ENCODE assay signal across 1 mouse cellular context in the genomic region with DNA sequence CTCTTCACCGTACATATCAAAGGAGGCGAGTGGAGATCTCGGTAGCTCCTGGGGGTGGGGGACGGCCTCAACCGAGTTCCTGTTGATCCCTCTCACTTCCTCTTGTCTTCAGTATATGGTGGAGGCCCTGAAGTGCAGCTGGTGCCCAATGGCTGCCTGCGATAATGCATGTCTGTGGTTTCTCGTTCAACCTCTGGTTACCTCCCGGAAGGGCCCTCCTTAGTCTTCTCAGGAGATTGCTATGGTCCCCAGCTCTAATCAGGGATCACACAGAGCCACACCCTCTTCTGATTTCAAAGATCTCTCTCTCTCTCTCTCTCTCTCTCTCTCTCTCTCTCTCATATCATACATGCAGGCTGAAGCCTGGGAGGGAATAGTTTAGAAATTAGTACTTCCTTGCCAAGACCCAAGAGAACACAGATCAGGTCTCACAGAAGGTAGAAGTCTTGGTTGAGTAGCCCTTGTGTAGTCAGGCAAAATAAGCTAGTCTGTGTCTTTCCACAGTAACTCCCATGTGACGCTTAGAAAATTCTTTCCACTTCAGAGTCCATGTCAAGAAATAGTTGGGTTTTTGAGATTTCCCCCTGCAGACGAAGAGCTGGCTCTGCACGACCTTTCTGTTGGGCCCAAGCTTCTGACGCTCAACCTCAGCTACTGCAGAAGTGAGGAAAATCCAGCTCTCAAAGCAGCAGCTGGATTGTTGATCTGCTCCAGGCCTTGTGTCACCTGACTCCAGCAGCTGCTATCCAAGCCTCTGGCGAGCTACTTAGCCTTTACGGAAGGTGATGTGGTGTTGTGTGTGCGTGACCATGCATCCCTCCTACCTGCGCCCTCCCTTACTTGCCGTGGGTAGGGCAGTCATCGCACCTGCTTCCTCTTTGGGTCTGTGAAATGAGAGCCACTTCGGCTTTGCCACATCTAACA.
TF ChIP-seq lines count a peak whose summit lies in the region.

No protein-coding gene starts in this region.

TF ChIP-seq in MEL, 35 proteins besides CTCF, POLR2A, EP300 and RAD21 (continued from another document):
- TF ChIP-seq JUND (IDR thresholded peaks at IDR 0.05; ENCODE audit: low read depth, low read length) (peak; percentile 100), MXI1 (IDR thresholded peaks at IDR 0.05; ENCODE audit: low read depth, low read length) (peak; percentile 57), HCFC1 (IDR thresholded peaks at IDR 0.05; ENCODE audit: low read depth, low read length) (peak; percentile 67), UBTF (IDR thresholded peaks at IDR 0.05; ENCODE audit: borderline replicate concordance, insufficient read depth, low read depth, low read length) (no peak), MYB (IDR thresholded peaks at IDR 0.05; ENCODE audit: low read depth, low read length) (peak; percentile 61), RCOR1 (IDR thresholded peaks at IDR 0.05; ENCODE audit: low read depth, low read length) (peak; percentile 99), TBP (IDR thresholded peaks at IDR 0.05; ENCODE audit: low read depth, low read length) (peak; percentile 38; the same call in 1 of the 2 replicates), E2F4 (IDR thresholded peaks at IDR 0.05; ENCODE audit: borderline replicate concordance, low read depth, low read length) (no peak), GATA1 (IDR thresholded peaks at IDR 0.05; ENCODE audit: low read depth, low read length) (peak; percentile 96), KAT2A (conservative IDR thresholded peaks at IDR 0.05; ENCODE audit: low read depth, low read length) (no peak), BHLHE40 (IDR thresholded peaks at IDR 0.05; ENCODE audit: borderline replicate concordance, low read depth, low read length) (0 out of 2 replicates have a peak, but pooled peaks have one; percentile 45), MYC (IDR thresholded peaks at IDR 0.05; ENCODE audit: low read depth, low read length) (peak; percentile 56; the same call in 1 of the 2 replicates), USF1 (IDR thresholded peaks at IDR 0.05; ENCODE audit: low read depth, low read length) (peak; percentile 48; the same call in 1 of the 2 replicates), CHD2 (IDR thresholded peaks at IDR 0.05; ENCODE audit: low read length) (peak; percentile 10; the same call in 1 of the 2 replicates), ELF1 (IDR thresholded peaks at IDR 0.05; ENCODE audit: low read depth, low read length) (peak; percentile 79), MEF2A (IDR thresholded peaks at IDR 0.05; ENCODE audit: extremely low read depth, insufficient replicate concordance, low read depth, low read length, poor library complexity, severe bottlenecking) (no peak), MAZ (IDR thresholded peaks at IDR 0.05; ENCODE audit: low read depth, low read length) (0 out of 2 replicates have a peak, but pooled peaks have one; percentile 70), GABPA (IDR thresholded peaks at IDR 0.05; ENCODE audit: low read depth, low read length) (0 out of 2 replicates have a peak, but pooled peaks have one; percentile 31), ZNF384 (IDR thresholded peaks at IDR 0.05; ENCODE audit: low read depth, low read length) (no peak), ZC3H11A (IDR thresholded peaks at IDR 0.05; ENCODE audit: low read depth, low read length) (peak; percentile 16; the same call in 1 of the 2 replicates), TCF12 (IDR thresholded peaks at IDR 0.05; ENCODE audit: low read depth, low read length) (peak; percentile 96), MAFK (IDR thresholded peaks at IDR 0.05; ENCODE audit: borderline replicate concordance, low read depth, low read length) (no peak), SIN3A (IDR thresholded peaks at IDR 0.05; ENCODE audit: low read length) (peak; percentile 85), POLR2AphosphoS5 (IDR thresholded peaks at IDR 0.05; ENCODE audit: borderline replicate concordance, low read depth, low read length) (no peak)
